Mouse (Mus musculus) heart, embryonic 16.5 days (tissue): Measurements from ENCODE around the gene Cd84. TPM values are rescaled to one million over a fixed set of nuclear protein-coding genes. Genes with fewer than 3 reads are reported as not detected.
"Not testable (repeated sequence)": the region's sequence is repeated elsewhere in the genome, so short reads cannot be mapped to it uniquely, and the experiment has no call there.

Experiments used
- ATAC-seq: fragments of 200-750 bp; cut with Nextera tagmentation; replicated peaks from 2 replicates; pipeline ENCODE4 v1.8.0; 2017; ENCODE audit warnings: moderate number of reproducible peaks; ENCODE audit not compliant: insufficient read depth, low FRiP score; ENCODE audit errors: extremely low read depth
- H3K27ac ChIP-seq: fragments of 300-500 bp; sonication (generic); 2 replicates; pipeline ENCODE4 v1.5.1; 2014; ENCODE audit warnings: mild to moderate bottlenecking, low read length, control low read depth, moderate library complexity
- H3K27me3 ChIP-seq: fragments of 300-500 bp; sonication (generic); 2 replicates; pipeline ENCODE4 v1.6.1; 2014; ENCODE audit warnings: low read length, mixed read lengths; ENCODE audit not compliant: control insufficient read depth, insufficient read depth
- H3K36me3 ChIP-seq: fragments of 300-500 bp; sonication (generic); 2 replicates; pipeline ENCODE4 v1.6.1; 2014; ENCODE audit not compliant: control insufficient read depth, insufficient read depth
- H3K4me1 ChIP-seq: fragments of 300-500 bp; sonication (generic); 2 replicates; pipeline ENCODE4 v1.6.1; 2014; ENCODE audit warnings: low read length, mixed read lengths; ENCODE audit not compliant: control insufficient read depth, insufficient read depth
- H3K4me2 ChIP-seq: fragments of 300-500 bp; sonication (generic); 2 replicates; pipeline ENCODE4 v1.6.1; 2014; ENCODE audit warnings: low read depth, mild to moderate bottlenecking, control low read depth, low read length
- H3K4me3 ChIP-seq: fragments of 300-500 bp; sonication (generic); 2 replicates; pipeline ENCODE4 v1.5.1; 2014; ENCODE audit warnings: mild to moderate bottlenecking, control low read depth, low read length
- H3K9ac ChIP-seq: fragments of 300-500 bp; sonication (generic); 2 replicates; pipeline ENCODE4 v1.6.1; 2014; ENCODE audit warnings: low read length, control low read depth
- H3K9me3 ChIP-seq: fragments of 300-500 bp; sonication (generic); replicated peaks from 2 replicates; pipeline ENCODE4 v1.6.1; 2016; ENCODE audit warnings: low read length; ENCODE audit not compliant: control insufficient read depth
- WGBS: fragments of 180-500 bp; shearing (Covaris S2); extraction: QIAGEN DNeasy Blood & Tissue Kit; methylation state at CpG from one replicate; pipeline ENCODE4 v1.1.7; 2014; 5-methylcytosine and 5-hydroxymethylcytosine counted together
- polyA plus RNA-seq: library from polyadenylated mRNA; unstranded; fragments of >200 nt; fragmentation: Nextera tagmentation; extraction: Ambion mirVana; gene quantifications from 2 replicates; pipeline ENCODE4 v1.2.1, GENCODE M21; 2015

Gene Cd84
- polyA plus RNA-seq, 1 experiment from 2014 or later: 2.6 TPM

GRCm38 (mm10) chr1:171886989-171887388, 47.5 kb downstream of the Cd84 start:
- H3K9me3 ChIP-seq: no peaks in the 10 kb centered on the region
- no peak overlapping the region for H3K27ac ChIP-seq
- no peak overlapping the region for H3K4me2 ChIP-seq
- H3K36me3 ChIP-seq: no peaks in the 10 kb centered on the region
- H3K4me1 ChIP-seq: no peaks in the 10 kb centered on the region
- H3K9ac ChIP-seq: no peak overlapping the region
- 88% methylated on average over 1 of the region's 1 CpGs for WGBS
- H3K4me3 ChIP-seq: no peak overlapping the region
- no peak for ATAC-seq
- no peaks in the 10 kb centered on the region for H3K27me3 ChIP-seq

GRCm38 (mm10) chr1:171895364-171895763, 55.9 kb downstream of the Cd84 start, which contains the start of gene Gm10521:
TSS of gene Gm10521 (plus strand) at chr1:171895664.
- H3K4me1 ChIP-seq, ATAC-seq, H3K9me3 ChIP-seq, H3K36me3 ChIP-seq, H3K27ac ChIP-seq, H3K4me2 ChIP-seq, H3K9ac ChIP-seq, H3K27me3 ChIP-seq, H3K4me3 ChIP-seq: not testable (repeated sequence)
- WGBS: 78% methylated on average over 5 of the region's 5 CpGs

GRCm38 (mm10) chr1:171904011-171904410, 64.5 kb downstream of the Cd84 start:
- Histone ChIP-seq H3K27ac (no peak overlapping the region), H3K9me3 (no peaks in the 10 kb centered on the region; the same call in 1 of the 2 replicates), H3K27me3 (no peaks in the 10 kb centered on the region), H3K4me2 (no peak overlapping the region), H3K4me1 (no peaks in the 10 kb centered on the region), H3K9ac (no peak overlapping the region), H3K36me3 (no peaks in the 10 kb centered on the region), H3K4me3 (no peak overlapping the region)
- WGBS: 70% methylated on average over 1 of the region's 1 CpGs
- no peak for ATAC-seq

GRCm38 (mm10) chr1:171915638-171916458, 76.4 kb downstream of the Cd84 start:
- H3K4me1 ChIP-seq: no peaks in the 10 kb centered on the region
- H3K4me3 ChIP-seq: no peak overlapping the region
- no peak overlapping the region for H3K9ac ChIP-seq
- H3K9me3 ChIP-seq: peaks cover 5% of the 10 kb centered on the region
- H3K27me3 ChIP-seq: no peaks in the 10 kb centered on the region
- ATAC-seq: no peak
- no peak overlapping the region for H3K4me2 ChIP-seq
- WGBS: 80% methylated on average over 13 of the region's 13 CpGs
- H3K27ac ChIP-seq: no peak overlapping the region
- no peaks in the 10 kb centered on the region for H3K36me3 ChIP-seq

- H3K36me3 ChIP-seq: no peaks in the 10 kb centered on the region
- no peaks in the 10 kb centered on the region for H3K4me1 ChIP-seq
- H3K4me2 ChIP-seq: peak within 1 kb of the TSS; percentile 50
- H3K27ac ChIP-seq: peak within 1 kb of the TSS; percentile 54
- no peak; the same call in 1 of the 2 replicates for ATAC-seq
- 57% methylated on average over 14 of the region's 14 CpGs for WGBS
- peak within 1 kb of the TSS; percentile 60 for H3K9ac ChIP-seq
- H3K4me3 ChIP-seq: peak within 1 kb of the TSS; percentile 42
- H3K27me3 ChIP-seq: no peaks in the 10 kb centered on the region
- H3K9me3 ChIP-seq: 0 out of 2 replicates have a peak, but pooled peaks cover 2% of the 10 kb centered on the region
These were observed 78.0 kb downstream of the Cd84 start, which contains the start of gene Slamf6 for GRCm38 (mm10) chr1:171917305-171918039. TSS of gene Slamf6 (plus strand) at chr1:171917515.

DNA sequence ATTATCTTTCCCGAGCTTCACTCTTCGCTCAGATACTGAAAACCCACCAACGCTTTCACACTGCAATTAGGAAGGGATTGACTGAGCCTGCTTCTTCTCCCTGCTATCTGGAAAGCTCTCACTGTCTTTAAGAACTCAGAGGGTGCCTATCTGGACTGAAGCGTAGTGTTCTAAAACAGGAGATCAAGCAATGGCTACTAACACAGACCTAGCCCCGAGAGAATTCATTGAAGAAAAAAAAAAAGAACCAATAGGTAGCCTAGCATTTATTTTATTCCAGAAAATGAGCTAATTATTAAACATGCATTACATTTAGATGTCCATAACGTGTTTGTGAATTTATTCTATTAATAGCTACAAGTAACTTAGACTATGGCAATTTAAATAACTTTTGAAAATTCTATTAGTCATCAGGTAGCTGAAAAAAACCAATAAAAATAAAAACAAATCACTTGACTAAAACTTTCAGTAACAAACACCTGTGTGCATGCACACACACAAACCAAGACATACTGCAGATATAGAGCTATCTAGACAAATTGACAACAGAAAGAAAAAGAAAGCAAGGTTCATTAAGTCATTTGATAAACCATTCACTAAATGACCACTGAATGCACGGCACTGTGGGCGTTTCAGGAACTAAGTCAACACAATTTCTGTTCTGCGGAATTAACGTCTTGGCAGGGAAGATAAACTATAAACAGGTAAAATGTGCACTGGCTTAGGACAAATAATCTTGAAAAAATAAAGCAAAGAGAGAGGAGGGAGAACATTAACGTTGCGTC, 78.8 kb downstream of the Cd84 start:
- 59% methylated on average over 12 of the region's 12 CpGs for WGBS
- Histone ChIP-seq H3K9me3 (no peaks in the 10 kb centered on the region), H3K4me1 (no peaks in the 10 kb centered on the region), H3K27ac (peak overlapping the region; percentile 54), H3K9ac (peak overlapping the region; percentile 60), H3K4me2 (peak overlapping the region; percentile 50; the same call in 1 of the 2 replicates), H3K27me3 (no peaks in the 10 kb centered on the region), H3K36me3 (no peaks in the 10 kb centered on the region), H3K4me3 (peak overlapping the region; percentile 42)
- ATAC-seq: no peak

DNA sequence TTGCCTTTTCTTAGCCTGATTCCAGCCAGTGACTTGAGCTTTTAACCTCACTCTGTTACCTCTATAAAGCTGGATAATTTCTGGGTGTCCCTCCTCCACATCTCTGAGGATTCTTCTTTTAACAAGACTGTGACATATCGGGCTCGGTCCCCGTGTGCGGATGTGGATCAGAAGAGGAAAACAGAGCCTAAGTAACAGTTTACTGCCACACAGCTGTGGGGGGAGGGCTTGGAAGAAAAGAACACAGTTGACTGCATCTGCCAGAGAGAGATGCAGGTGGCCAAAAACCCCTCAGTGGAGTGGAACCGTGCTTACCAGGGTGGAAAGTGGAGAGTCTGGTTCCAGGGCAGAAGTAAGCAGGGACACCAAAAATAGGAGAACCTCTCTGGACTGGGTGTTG, 79.7 kb downstream of the Cd84 start:
- peak; percentile 39; the same call in 1 of the 2 replicates for ATAC-seq
- WGBS: 83% methylated on average over 5 of the region's 5 CpGs
- H3K4me2 ChIP-seq: no peak overlapping the region
- no peaks in the 10 kb centered on the region for H3K9me3 ChIP-seq
- H3K27ac ChIP-seq: peak overlapping the region; percentile 26; the same call in 1 of the 2 replicates
- H3K9ac ChIP-seq: no peak overlapping the region
- H3K4me1 ChIP-seq: no peaks in the 10 kb centered on the region
- H3K36me3 ChIP-seq: no peaks in the 10 kb centered on the region
- H3K4me3 ChIP-seq: peak overlapping the region; percentile 8; the same call in 1 of the 2 replicates
- no peaks in the 10 kb centered on the region for H3K27me3 ChIP-seq

GRCm38 (mm10) chr1:171919901-171920510, 80.5 kb downstream of the Cd84 start:
- WGBS: 74% methylated on average over 6 of the region's 6 CpGs
- Histone ChIP-seq H3K27me3 (no peaks in the 10 kb centered on the region), H3K9me3 (no peaks in the 10 kb centered on the region), H3K27ac (peak overlapping the region; percentile 26; the same call in 1 of the 2 replicates), H3K4me1 (no peaks in the 10 kb centered on the region), H3K4me3 (peak overlapping the region; percentile 0; the same call in 1 of the 2 replicates), H3K9ac (no peak overlapping the region), H3K36me3 (no peaks in the 10 kb centered on the region), H3K4me2 (0 out of 2 replicates have a peak overlapping the region, but pooled peaks have one; percentile 3)
- ATAC-seq: no peak
